Comparison of ENCODE assay signal across 14 mouse cellular contexts in the genomic region with DNA sequence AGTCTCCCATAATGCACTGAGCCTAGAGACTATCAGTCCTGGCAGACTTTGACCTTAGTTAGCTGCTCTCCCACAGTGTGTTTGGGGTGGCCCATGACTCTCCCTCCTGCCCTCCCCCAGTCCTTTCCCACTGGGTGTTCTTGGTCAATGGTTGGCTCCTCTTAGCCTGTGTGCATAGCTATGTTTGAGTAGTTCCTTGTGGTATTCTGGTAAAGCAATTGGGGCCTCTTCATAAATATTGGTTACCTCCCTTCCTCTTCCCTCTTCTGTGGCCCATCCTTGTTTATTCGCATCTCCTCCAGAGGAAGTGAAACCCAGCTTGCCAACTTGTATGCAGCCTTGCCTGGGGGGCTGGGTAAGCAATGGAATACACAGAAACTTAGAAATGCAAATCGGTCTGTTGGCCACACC.
DNase-seq lines count a peak whose midpoint lies in the region; TF ChIP-seq lines count a peak whose summit lies in the region.
"Had no signal": no experiment of that assay in that cellular context is flagged by ENCODE, and none has a peak within 500 bp of the region (broad histone marks: within the 10 kb centered on the region; RNA-seq: fewer than 3 reads in every experiment).

No protein-coding gene starts in this region.

- TF ChIP-seq CTCF in ES-Bruce4 (IDR thresholded peaks at IDR 0.05; ENCODE audit: low read depth, low read length) = no peak
- TF ChIP-seq CTCF in lung, adult 2 months (IDR thresholded peaks at IDR 0.05; ENCODE audit: insufficient read depth, low read length) = no peak
- TF ChIP-seq CTCF in left cerebral cortex, adult 2 months (IDR thresholded peaks at IDR 0.05) = no peak

- no peak overlapping the region for H3K27ac ChIP-seq in ES-Bruce4 (ENCODE audit: insufficient read depth, low read length)
- no peak overlapping the region for H3K27ac ChIP-seq in left cerebral cortex, adult 2 months
- H3K27ac ChIP-seq: forebrain, embryonic 13.5 days; heart, embryonic 15.5 days; hindbrain, embryonic 15.5 days; limb, embryonic 10.5 days had no signal

- 50% methylated on average over 2 of the region's 2 CpGs for WGBS in lung, adult 2 months

- no peak overlapping the region for H3K9ac ChIP-seq in ES-Bruce4 (ENCODE audit: low read depth, poor library complexity, severe bottlenecking)
- H3K9ac ChIP-seq: forebrain, embryonic 13.5 days; heart, embryonic 15.5 days; hindbrain, embryonic 15.5 days had no signal

- H3K4me3 ChIP-seq in ES-Bruce4 (ENCODE audit: low read depth, low read length) = no peak overlapping the region
- H3K4me3 ChIP-seq in lung, adult 2 months (replicated peaks; ENCODE audit: extremely low read depth, low read depth, low read length) = no peak overlapping the region
- no peak overlapping the region for H3K4me3 ChIP-seq in left cerebral cortex, adult 2 months
- H3K4me3 ChIP-seq: forebrain, embryonic 13.5 days; heart, embryonic 15.5 days; hindbrain, embryonic 15.5 days; limb, embryonic 10.5 days had no signal

- H3K4me1 ChIP-seq in ES-Bruce4 (ENCODE audit: control insufficient read depth, insufficient read depth, low read length) = peaks cover 13% of the 10 kb centered on the region
- H3K4me1 ChIP-seq in lung, adult 2 months (ENCODE audit: control insufficient read depth, insufficient read depth, low read length) = peaks cover 6% of the 10 kb centered on the region

- no peak for TF ChIP-seq POLR2A in ES-Bruce4 (IDR thresholded peaks at IDR 0.05; ENCODE audit: insufficient read depth, low read length)
- TF ChIP-seq POLR2A in lung, adult 2 months (IDR thresholded peaks at IDR 0.05; ENCODE audit: borderline replicate concordance, extremely low read depth, low read depth, low read length) = no peak

- peak; percentile 79 to 84 for DNase-seq in B cell, adult 2 months
- DNase-seq in lung, adult 2 months = peak; percentile 18
- peak; percentile 34 for DNase-seq in skeletal muscle tissue, adult 2 months (ENCODE audit: low read depth, low spot score)
- no peak for DNase-seq in left cerebral cortex, adult 2 months (ENCODE audit: extremely low spot score in 1 of 2, low spot score in 2 of 2)
- DNase-seq in layer of hippocampus, adult 11-12 months (ENCODE audit: low spot score) = no peak
- no peak for DNase-seq in left cerebral cortex, postnatal 25 days (ENCODE audit: low spot score in 2 of 2)
- DNase-seq: cerebellum, postnatal 14 days; gastrocnemius, postnatal 10 days had no signal

- intact Hi-C loops in left cerebral cortex, adult 2 months (cut with DNase I) = no loop called here
- intact Hi-C loops in left cerebral cortex, postnatal 25 days (cut with DNase I) = no loop called here

- no peaks in the 10 kb centered on the region for H3K36me3 ChIP-seq in ES-Bruce4 (ENCODE audit: control insufficient read depth, insufficient read depth, low read length, poor library complexity, severe bottlenecking)
- H3K36me3 ChIP-seq: G1E; heart, embryonic 15.5 days; hindbrain, embryonic 15.5 days; limb, embryonic 10.5 days had no signal

- peak; percentile 23; the same call in 1 of the 2 replicates for TF ChIP-seq EP300 in ES-Bruce4 (IDR thresholded peaks at IDR 0.05; ENCODE audit: insufficient read depth, low read depth, low read length)

- no peaks in the 10 kb centered on the region for H3K9me3 ChIP-seq in ES-Bruce4 (replicated peaks; ENCODE audit: control insufficient read depth, insufficient read depth, low read length, poor library complexity, severe bottlenecking)
- H3K9me3 ChIP-seq: forebrain, embryonic 13.5 days; heart, embryonic 15.5 days; hindbrain, embryonic 15.5 days; limb, embryonic 10.5 days had no signal

- H3K27me3 ChIP-seq in ES-Bruce4 (ENCODE audit: control insufficient read depth, insufficient read depth, low read length, poor library complexity, severe bottlenecking) = no peaks in the 10 kb centered on the region
- H3K27me3 ChIP-seq: forebrain, embryonic 13.5 days; heart, embryonic 15.5 days; hindbrain, embryonic 15.5 days had no signal

Comparison
In these comparisons a context has a peak if more than half of its experiments do, and no peak if none do; other contexts are left out.
1. DNase-seq: peak in B cell, adult 2 months (2 of 2), lung, adult 2 months (single experiment) and skeletal muscle tissue, adult 2 months (single experiment); none in left cerebral cortex, adult 2 months (0 of 2), layer of hippocampus, adult 11-12 months (single experiment) and left cerebral cortex, postnatal 25 days (0 of 2).